Mouse (Mus musculus) heart, adult 2 months (tissue): ENCODE data around the gene Fancc.

Source experiments
- CTCF ChIP-seq: fragments of 200-600 bp; IDR thresholded peaks from 2 replicates; pipeline ENCODE4 v1.8.1; 2022; ENCODE audit warnings: antibody characterized with exemption, mild to moderate bottlenecking, moderate library complexity
- EP300 ChIP-seq: fragments of 200-500 bp; IDR thresholded peaks from 2 replicates; pipeline ENCODE4 v1.6.1; 2011; ENCODE audit warnings: low read depth, low read length, control low read depth; ENCODE audit not compliant: insufficient read depth
- POLR2A ChIP-seq: fragments of 200-500 bp; IDR thresholded peaks from 2 replicates; pipeline ENCODE4 v1.6.1; 2011; ENCODE audit warnings: mild to moderate bottlenecking, low read depth, low read length, control low read depth; ENCODE audit not compliant: insufficient read depth

DNA sequence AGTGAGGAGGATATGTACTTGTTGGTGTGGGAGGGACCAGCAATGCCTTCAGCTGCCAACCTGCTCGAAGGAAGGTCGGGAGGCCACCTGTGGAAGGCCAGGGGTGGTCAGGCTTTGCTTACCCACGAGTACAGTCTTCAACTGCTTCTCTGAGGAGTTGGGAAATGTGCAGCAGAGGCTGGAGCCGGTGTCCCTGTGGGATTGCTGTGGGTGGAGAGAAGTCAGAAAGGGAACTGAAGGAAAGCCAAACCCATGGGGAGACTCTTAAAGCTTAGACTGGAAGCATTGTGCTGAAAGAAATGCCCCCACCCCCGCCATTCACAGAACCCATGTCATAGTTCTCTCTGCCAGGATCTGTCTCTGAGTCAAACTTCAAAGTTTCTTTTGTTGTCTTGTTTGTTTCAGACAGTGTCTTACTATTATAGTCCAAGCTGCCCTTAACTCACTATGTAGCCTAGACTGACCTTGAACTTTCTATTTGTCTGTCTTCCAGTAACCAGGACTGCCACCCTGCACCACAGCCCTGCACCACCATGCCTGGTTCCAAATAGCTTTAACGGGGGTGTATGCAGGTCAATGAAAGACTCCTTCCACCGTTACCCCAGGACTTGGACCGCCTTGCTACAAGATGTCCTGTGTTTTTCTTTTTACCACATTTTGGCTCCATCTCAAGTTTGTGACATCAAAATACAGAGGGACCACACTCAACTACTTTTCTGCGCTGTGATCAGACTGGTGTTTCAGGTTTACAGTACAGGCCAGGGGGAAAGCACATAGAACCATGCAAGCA lies 173.6 kb downstream of the Fancc start:
- TF ChIP-seq CTCF, result no peak
- no peak for TF ChIP-seq POLR2A
- no peak for TF ChIP-seq EP300
